Mouse (Mus musculus) embryonic facial prominence, embryonic 10.5 days (tissue): ENCODE measurements around the gene Trcg1. TPM values are rescaled to one million over a fixed set of nuclear protein-coding genes. Genes with fewer than 3 reads are reported as not detected.
"Not testable (repeated sequence)": the region's sequence is repeated elsewhere in the genome, so short reads cannot be mapped to it uniquely, and the experiment has no call there.

Experiments used
- DNase-seq: peaks from one replicate; pipeline ENCODE4 v3.0.0-alpha.2; 2017; ENCODE audit warnings: low spot score
- H3K27ac ChIP-seq: fragments of 300-500 bp; sonication (generic); replicated peaks from 2 replicates; pipeline ENCODE4 v1.5.1; 2016; ENCODE audit warnings: mild to moderate bottlenecking
- H3K27me3 ChIP-seq: fragments of 300-500 bp; sonication (generic); replicated peaks from 2 replicates; pipeline ENCODE4 v1.6.1; 2016; ENCODE audit warnings: low read depth, mild to moderate bottlenecking; ENCODE audit not compliant: poor library complexity, severe bottlenecking
- H3K36me3 ChIP-seq: fragments of 300-500 bp; sonication (generic); replicated peaks from 2 replicates; pipeline ENCODE4 v1.6.1; 2016; ENCODE audit warnings: mild to moderate bottlenecking, moderate library complexity
- H3K4me1 ChIP-seq: fragments of 300-500 bp; sonication (generic); 2 replicates; pipeline ENCODE4 v1.6.1; 2016
- H3K4me3 ChIP-seq: fragments of 300-500 bp; sonication (generic); 2 replicates; pipeline ENCODE4 v1.5.1; 2016; ENCODE audit warnings: mild to moderate bottlenecking, moderate library complexity
- H3K9me3 ChIP-seq: fragments of 300-500 bp; sonication (generic); 2 replicates; pipeline ENCODE4 v1.6.1; 2016; ENCODE audit warnings: mild to moderate bottlenecking
- WGBS: fragments of 180-500 bp; shearing (Covaris S2); methylation state at CpG from one replicate; pipeline ENCODE4 v1.1.7; 2016; 5-methylcytosine and 5-hydroxymethylcytosine counted together
- polyA plus RNA-seq: library from polyadenylated mRNA; unstranded; fragments of >200 nt; fragmentation: Nextera tagmentation; extraction: Ambion mirVana; gene quantifications from 2 replicates; pipeline ENCODE4 v1.2.1, GENCODE M21; 2016

The Trcg1 gene
- 0.07 TPM in 1 of 2 replicates, not detected in the other for polyA plus RNA-seq

GRCm38 (mm10) chr9:57236256-57236655, at the start of gene Trcg1:
Trcg1 (plus strand) TSS chr9:57236556.
- no peaks in the 10 kb centered on the region for H3K9me3 ChIP-seq
- no peak within 1 kb of the TSS for H3K4me3 ChIP-seq
- H3K27ac ChIP-seq: no peak within 1 kb of the TSS
- no peaks in the 10 kb centered on the region for H3K36me3 ChIP-seq
- 85% methylated on average over 2 of the region's 2 CpGs for WGBS
- H3K27me3 ChIP-seq: no peaks in the 10 kb centered on the region
- no peaks in the 10 kb centered on the region for H3K4me1 ChIP-seq
- no peak for DNase-seq

- H3K4me1 ChIP-seq: no peaks in the 10 kb centered on the region
- DNase-seq: no peak
- no peaks in the 10 kb centered on the region for H3K9me3 ChIP-seq
- H3K36me3 ChIP-seq: no peaks in the 10 kb centered on the region
- H3K27ac ChIP-seq: no peak overlapping the region
- H3K27me3 ChIP-seq: no peaks in the 10 kb centered on the region
- WGBS: 76% methylated on average over 3 of the region's 3 CpGs
- no peak overlapping the region for H3K4me3 ChIP-seq
Measured at GRCm38 (mm10) chr9:57196708-57197107, 39.6 kb upstream of the Trcg1 start.

- H3K4me3 ChIP-seq: no peak overlapping the region
- WGBS: 73% methylated on average over 8 of the region's 8 CpGs
- H3K27ac ChIP-seq: no peak overlapping the region
- no peaks in the 10 kb centered on the region for H3K36me3 ChIP-seq
- no peaks in the 10 kb centered on the region for H3K9me3 ChIP-seq
- no peak for DNase-seq
- H3K4me1 ChIP-seq: no peaks in the 10 kb centered on the region
- H3K27me3 ChIP-seq: no peaks in the 10 kb centered on the region
Measured at GRCm38 (mm10) chr9:57197414-57197813, 38.9 kb upstream of the Trcg1 start.

GRCm38 (mm10) chr9:57202981-57203380, 33.4 kb upstream of the Trcg1 start:
- Histone ChIP-seq H3K36me3 (no peaks in the 10 kb centered on the region), H3K4me3 (no peak overlapping the region), H3K27ac (no peak overlapping the region), H3K9me3 (no peaks in the 10 kb centered on the region), H3K4me1 (no peaks in the 10 kb centered on the region), H3K27me3 (no peaks in the 10 kb centered on the region)
- DNase-seq: no peak
- WGBS: 82% methylated on average over 7 of the region's 7 CpGs

GRCm38 (mm10) chr9:57203571-57203970, 32.8 kb upstream of the Trcg1 start:
- DNase-seq, H3K4me3 ChIP-seq, H3K27ac ChIP-seq, H3K9me3 ChIP-seq, H3K27me3 ChIP-seq, H3K4me1 ChIP-seq, H3K36me3 ChIP-seq: not testable (repeated sequence)
- 91% methylated on average over 13 of the region's 13 CpGs for WGBS

- Histone ChIP-seq H3K27ac (no peak overlapping the region), H3K9me3 (no peaks in the 10 kb centered on the region), H3K4me3 (no peak overlapping the region), H3K36me3 (no peaks in the 10 kb centered on the region), H3K27me3 (no peaks in the 10 kb centered on the region), H3K4me1 (no peaks in the 10 kb centered on the region)
- no peak for DNase-seq
- 82% methylated on average over 2 of the region's 2 CpGs for WGBS
Measured at GRCm38 (mm10) chr9:57206896-57207295, 29.5 kb upstream of the Trcg1 start.

- Histone ChIP-seq H3K9me3 (no peaks in the 10 kb centered on the region), H3K27me3 (no peaks in the 10 kb centered on the region), H3K4me1 (no peaks in the 10 kb centered on the region), H3K27ac (no peak overlapping the region), H3K36me3 (no peaks in the 10 kb centered on the region), H3K4me3 (no peak overlapping the region)
- DNase-seq: peak; percentile 43
- 32% methylated on average over 3 of the region's 3 CpGs for WGBS
Measured at GRCm38 (mm10) chr9:57209316-57209715, 27.0 kb upstream of the Trcg1 start.

- no peak for DNase-seq
- Histone ChIP-seq H3K9me3 (no peaks in the 10 kb centered on the region), H3K4me3 (no peak overlapping the region), H3K27me3 (no peaks in the 10 kb centered on the region), H3K4me1 (no peaks in the 10 kb centered on the region), H3K36me3 (no peaks in the 10 kb centered on the region), H3K27ac (no peak overlapping the region)
- WGBS: 75% methylated on average over 9 of the region's 9 CpGs
Measured at GRCm38 (mm10) chr9:57212448-57213222, 23.7 kb upstream of the Trcg1 start.

GRCm38 (mm10) chr9:57214500-57214899, 21.9 kb upstream of the Trcg1 start:
- WGBS: 82% methylated on average over 6 of the region's 6 CpGs

GRCm38 (mm10) chr9:57217220-57217619, 19.1 kb upstream of the Trcg1 start:
- H3K27me3 ChIP-seq: no peaks in the 10 kb centered on the region
- no peak for DNase-seq
- H3K4me1 ChIP-seq: no peaks in the 10 kb centered on the region
- H3K36me3 ChIP-seq: no peaks in the 10 kb centered on the region
- WGBS: 75% methylated on average over 6 of the region's 6 CpGs
- H3K9me3 ChIP-seq: no peaks in the 10 kb centered on the region
- H3K27ac ChIP-seq: no peak overlapping the region
- no peak overlapping the region for H3K4me3 ChIP-seq

More at GRCm38 (mm10) chr9:57214500-57214899, 21.9 kb upstream of the Trcg1 start:
- Histone ChIP-seq H3K4me1 (no peaks in the 10 kb centered on the region), H3K27ac (no peak overlapping the region), H3K36me3 (no peaks in the 10 kb centered on the region), H3K4me3 (no peak overlapping the region), H3K27me3 (no peaks in the 10 kb centered on the region), H3K9me3 (no peaks in the 10 kb centered on the region)
- DNase-seq: no peak

- no peaks in the 10 kb centered on the region for H3K36me3 ChIP-seq
- no peaks in the 10 kb centered on the region for H3K27me3 ChIP-seq
- WGBS: 87% methylated on average over 5 of the region's 5 CpGs
- H3K27ac ChIP-seq: no peak overlapping the region
- no peaks in the 10 kb centered on the region for H3K4me1 ChIP-seq
- H3K4me3 ChIP-seq: no peak overlapping the region
- H3K9me3 ChIP-seq: 0 out of 2 replicates have a peak, but pooled peaks cover 2% of the 10 kb centered on the region
- DNase-seq: no peak
Measured at GRCm38 (mm10) chr9:57218776-57219175, 17.6 kb upstream of the Trcg1 start.

- no peaks in the 10 kb centered on the region for H3K4me1 ChIP-seq
- WGBS: 97% methylated on average over 1 of the region's 1 CpGs
- no peaks in the 10 kb centered on the region for H3K27me3 ChIP-seq
- no peak overlapping the region for H3K4me3 ChIP-seq
- DNase-seq: no peak
- no peaks in the 10 kb centered on the region for H3K36me3 ChIP-seq
- H3K9me3 ChIP-seq: 0 out of 2 replicates have a peak, but pooled peaks cover 2% of the 10 kb centered on the region
- H3K27ac ChIP-seq: no peak overlapping the region
Measured at GRCm38 (mm10) chr9:57219511-57219910, 16.8 kb upstream of the Trcg1 start.

GRCm38 (mm10) chr9:57220356-57220755, 16.0 kb upstream of the Trcg1 start:
- 0 out of 2 replicates have a peak, but pooled peaks cover 2% of the 10 kb centered on the region for H3K9me3 ChIP-seq
- no peaks in the 10 kb centered on the region for H3K36me3 ChIP-seq
- H3K27ac ChIP-seq: no peak overlapping the region
- 24% methylated on average over 6 of the region's 6 CpGs for WGBS
- no peaks in the 10 kb centered on the region for H3K4me1 ChIP-seq
- no peaks in the 10 kb centered on the region for H3K27me3 ChIP-seq
- no peak overlapping the region for H3K4me3 ChIP-seq
- peak; percentile 58 for DNase-seq
